26 mouse cellular contexts compared by ENCODE assay signal in genomic region chr9:107831765-107832164, GRCm38 (mm10). TPM values are rescaled to one million over a fixed set of nuclear protein-coding genes. Genes with fewer than 3 reads are reported as not detected.
A peak's percentile ranks its signal among the peaks of the same experiment; 100 is the strongest.
DNase-seq lines count a peak whose midpoint lies in the region; ATAC-seq and TF ChIP-seq lines count a peak whose summit lies in the region.
"Had no signal": no experiment of that assay in that cellular context is flagged by ENCODE, and none has a peak within 500 bp of the region (broad histone marks: within the 10 kb centered on the region; RNA-seq: fewer than 3 reads in every experiment).

No protein-coding gene starts in this region.

- no peak for ATAC-seq in lung, embryonic 14.5 days (ENCODE audit: insufficient read depth)
- ATAC-seq: CD4-positive, CD25-positive, alpha-beta regulatory T cell, adult 4 months; forebrain, embryonic 14.5 days; intestine, postnatal 0 days; midbrain, embryonic 15.5 days had no signal

- H3K4me3 ChIP-seq in kidney, adult 2 months (ENCODE audit: insufficient read depth, low read depth, low read length), result no peak overlapping the region
- no peak overlapping the region for H3K4me3 ChIP-seq in lung, embryonic 14.5 days (ENCODE audit: low read depth, low read length)
- H3K4me3 ChIP-seq: heart, embryonic 12.5 days; hindbrain, embryonic 13.5 days; limb, embryonic 10.5 days; limb, embryonic 15.5 days; liver, embryonic 13.5 days; midbrain, embryonic 15.5 days; stomach, embryonic 15.5 days had no signal

- no peaks in the 10 kb centered on the region for H3K4me1 ChIP-seq in kidney, adult 2 months (ENCODE audit: control insufficient read depth, insufficient read depth, low read length)
- H3K4me1 ChIP-seq in lung, embryonic 14.5 days (ENCODE audit: insufficient read depth), result no peaks in the 10 kb centered on the region
- H3K4me1 ChIP-seq: hindbrain, embryonic 13.5 days; limb, embryonic 10.5 days; limb, embryonic 15.5 days; midbrain, embryonic 15.5 days; stomach, embryonic 15.5 days had no signal

- H3K9me3 ChIP-seq in lung, embryonic 14.5 days (ENCODE audit: low read depth, low read length), result no peaks in the 10 kb centered on the region
- H3K9me3 ChIP-seq: heart, embryonic 12.5 days; hindbrain, embryonic 13.5 days; limb, embryonic 10.5 days; limb, embryonic 15.5 days; liver, embryonic 13.5 days; midbrain, embryonic 15.5 days; stomach, embryonic 15.5 days had no signal

- H3K9ac ChIP-seq in lung, embryonic 14.5 days, result no peak overlapping the region
- H3K9ac ChIP-seq: heart, embryonic 12.5 days; hindbrain, embryonic 13.5 days; limb, embryonic 15.5 days; liver, embryonic 13.5 days; midbrain, embryonic 15.5 days; stomach, embryonic 15.5 days had no signal

- H3K36me3 ChIP-seq in kidney, adult 2 months (ENCODE audit: control insufficient read depth, insufficient read depth, low read length), result peaks cover 1% of the 10 kb centered on the region; the same call in 1 of the 2 replicates
- peaks cover 41% of the 10 kb centered on the region for H3K36me3 ChIP-seq in lung, embryonic 14.5 days (ENCODE audit: insufficient read depth)

- TF ChIP-seq CTCF in kidney, adult 2 months (conservative IDR thresholded peaks at IDR 0.05; ENCODE audit: insufficient read depth, insufficient read length, low read depth, low read length), result no peak
- no peak for TF ChIP-seq CTCF in lung, embryonic 14.5 days (IDR thresholded peaks at IDR 0.05; ENCODE audit: low read depth)

- intact Hi-C loops in gastrocnemius, postnatal 36 days (cut with DNase I), result loop anchor here (2.0 kb wide), 1 partner anchor 21 kb away; no protein-coding TSS in a partner anchor

- H3K27ac ChIP-seq in kidney, adult 2 months (ENCODE audit: insufficient read depth, low read depth, low read length), result no peak overlapping the region
- H3K27ac ChIP-seq in lung, embryonic 14.5 days (ENCODE audit: low read depth), result no peak overlapping the region
- H3K27ac ChIP-seq: hindbrain, embryonic 13.5 days; limb, embryonic 10.5 days; limb, embryonic 15.5 days; liver, embryonic 13.5 days; midbrain, embryonic 15.5 days; stomach, embryonic 15.5 days had no signal

- no peak for TF ChIP-seq POLR2A in kidney, adult 2 months (IDR thresholded peaks at IDR 0.05; ENCODE audit: low read depth, low read length)

- DNase-seq in kidney, adult 2 months, result peak; percentile 17
- no peak for DNase-seq in kidney, adult 11 months
- peak; percentile 14 for DNase-seq in lung, embryonic 14.5 days
- DNase-seq in lung, postnatal 14 days, result no peak
- peak; percentile 19 for DNase-seq in 3134 (ENCODE audit: extremely low read depth, insufficient read length, low spot score)
- peak; percentile 4 for DNase-seq in large intestine, adult 2 months (ENCODE audit: low read depth, low spot score)
- no peak for DNase-seq in gastrocnemius, postnatal 36 days
- DNase-seq: adrenal gland, postnatal 36 days; cerebellum, adult 2 months; cerebellum, postnatal 14 days; gastrocnemius, postnatal 14 days; heart, adult 18-20 months; heart, postnatal 4 days; layer of hippocampus, adult 9-11 months; right cerebral cortex, postnatal 25 days; thymus, postnatal 14 days had no signal

- H3K4me2 ChIP-seq in lung, embryonic 14.5 days, result no peak overlapping the region
- H3K4me2 ChIP-seq: heart, embryonic 12.5 days; hindbrain, embryonic 13.5 days; limb, embryonic 15.5 days; liver, embryonic 13.5 days; midbrain, embryonic 15.5 days; stomach, embryonic 15.5 days had no signal

- H3K27me3 ChIP-seq in kidney, adult 2 months (replicated peaks; ENCODE audit: control insufficient read depth, insufficient read depth, low read length), result no peaks in the 10 kb centered on the region
- no peaks in the 10 kb centered on the region for H3K27me3 ChIP-seq in lung, embryonic 14.5 days (ENCODE audit: insufficient read depth, low read length)
- H3K27me3 ChIP-seq: heart, embryonic 12.5 days; hindbrain, embryonic 13.5 days; limb, embryonic 15.5 days; liver, embryonic 13.5 days; midbrain, embryonic 15.5 days; stomach, embryonic 15.5 days had no signal

RNA-seq across cellular contexts. Expression of gene Rbm6, which starts 41.3 kb away (rescaled TPM):
- 13.0 and 14.2 TPM in 2 replicates for polyA plus RNA-seq in kidney, adult 2 months (2012; rRNA removed)
- 73.2 and 74.4 TPM in 2 replicates for polyA plus RNA-seq in lung, embryonic 14.5 days (2014; fragmentation: Nextera tagmentation; extraction: Ambion mirVana)
- 19.0 and 24.5 TPM in 2 replicates for polyA plus RNA-seq in large intestine, adult 2 months (2012; rRNA removed)
- 10 to 100 TPM; 16.4 to 19.1 TPM for total RNA-seq in gastrocnemius, postnatal 36 days (2021)

RNA-seq across cellular contexts. Expression of gene Mon1a, which starts 56.2 kb away (rescaled TPM):
- polyA plus RNA-seq in kidney, adult 2 months (2012; rRNA removed), result 34.9 and 42.5 TPM in 2 replicates
- polyA plus RNA-seq in lung, embryonic 14.5 days (2014; fragmentation: Nextera tagmentation; extraction: Ambion mirVana), result 11.9 and 13.0 TPM in 2 replicates
- 67.5 and 92.5 TPM in 2 replicates for polyA plus RNA-seq in large intestine, adult 2 months (2012; rRNA removed)
- total RNA-seq in gastrocnemius, postnatal 36 days (2021), result 10 to 100 TPM in 1 of 2 experiments, 1 to 10 TPM in 1; 8.7 to 10.4 TPM

Comparison
In these comparisons a context has a peak if more than half of its experiments do, and no peak if none do; other contexts are left out.
1. DNase-seq: peak in kidney, adult 2 months (single experiment), lung, embryonic 14.5 days (single experiment), 3134 (single experiment) and large intestine, adult 2 months (single experiment); none in kidney, adult 11 months (single experiment), lung, postnatal 14 days (single experiment) and gastrocnemius, postnatal 36 days (0 of 2).